Mouse (Mus musculus) gastrocnemius, adult 2 months (tissue): Measurements from ENCODE around the gene Ankrd6. TPM values are rescaled to one million over a fixed set of nuclear protein-coding genes. Genes with fewer than 3 reads are reported as not detected.

Source experiments
- DNase-seq: peaks from one replicate; pipeline ENCODE4 v3.0.0; 2022
- H3K27ac ChIP-seq: fragments of 200-600 bp; 2 replicates; pipeline ENCODE4 v1.8.1; 2022; ENCODE audit warnings: mild to moderate bottlenecking
- H3K4me3 ChIP-seq: fragments of 200-600 bp; 2 replicates; pipeline ENCODE4 v1.8.1; 2022; ENCODE audit warnings: mild to moderate bottlenecking, moderate library complexity
- CTCF ChIP-seq: fragments of 200-600 bp; IDR thresholded peaks from 2 replicates; pipeline ENCODE4 v1.8.1; 2022; ENCODE audit warnings: antibody characterized with exemption, mild to moderate bottlenecking, moderate library complexity
- intact Hi-C: fragments of 180-260 bp; cut with DNase I; formaldehyde crosslinking; loops from one replicate; pipeline ENCODE4 v1.15.1; 2025
- total RNA-seq, 2 experiments: library from RNA; stranded (reverse); gene quantifications; 2 replicates each; pipeline ENCODE4 v1.2.3; 2021

Ankrd6 gene
- total RNA-seq, 2 experiments from 2014 or later: 2.5 to 6.2 TPM

DNA sequence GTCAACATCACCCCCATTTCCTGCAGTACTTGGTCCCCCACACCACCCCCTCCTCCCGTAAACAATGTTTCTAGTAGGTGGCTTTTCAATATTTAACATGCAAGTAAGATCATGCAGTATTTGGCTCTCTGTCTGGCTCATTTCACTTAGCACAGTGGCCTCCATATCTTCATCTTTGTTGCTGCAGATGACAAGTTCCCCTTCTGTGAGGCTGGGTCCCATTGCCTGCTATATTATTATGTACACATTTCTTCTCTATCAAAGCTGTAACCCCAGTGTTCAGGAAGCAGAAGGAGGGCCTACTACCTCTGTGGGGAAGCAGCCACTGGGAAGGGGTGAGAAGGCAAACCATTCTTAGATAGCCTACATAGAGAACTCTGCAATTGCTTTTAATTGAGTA lies 40.6 kb downstream of the Ankrd6 start:
- TF ChIP-seq CTCF: no peak
- Histone ChIP-seq H3K4me3 (no peak overlapping the region), H3K27ac (no peak overlapping the region)
- intact Hi-C loops: no loop called here
- no peak for DNase-seq

DNA sequence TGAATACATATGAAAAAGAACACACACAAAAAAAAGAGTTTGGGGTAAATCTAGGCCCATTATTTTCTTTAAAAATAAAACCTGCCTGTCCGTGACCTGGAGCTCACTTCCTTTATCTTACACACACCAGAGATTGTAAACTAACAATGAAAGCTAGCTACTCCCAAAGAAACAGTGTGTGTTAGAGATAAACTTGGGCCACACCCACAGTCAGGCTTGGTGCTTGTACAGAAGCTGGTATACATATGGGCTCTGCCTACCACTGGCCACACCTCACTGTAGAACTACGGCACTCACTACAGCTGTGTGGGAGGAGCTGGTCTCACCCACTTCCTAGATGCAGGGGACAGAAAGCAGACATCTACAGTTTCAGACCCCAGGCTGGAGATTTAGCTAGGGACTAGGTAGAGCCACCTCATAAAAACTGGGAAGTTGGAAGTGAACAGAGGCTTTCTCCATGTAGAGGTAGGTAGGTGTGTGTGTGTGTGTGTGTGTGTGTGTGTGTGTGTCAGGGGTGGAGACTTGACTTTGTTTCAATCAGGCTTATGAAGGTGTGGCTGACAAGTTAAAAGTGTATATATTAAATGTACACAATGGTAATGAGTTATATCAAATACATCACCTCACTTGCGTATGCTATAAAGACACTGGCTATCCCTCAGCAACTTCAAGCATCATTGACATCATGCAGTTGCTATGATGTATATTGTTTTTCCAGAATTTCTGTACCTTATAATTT lies 41.2 kb downstream of the Ankrd6 start:
- H3K4me3 ChIP-seq: no peak overlapping the region
- no peak for TF ChIP-seq CTCF
- H3K27ac ChIP-seq: no peak overlapping the region
- no peak for DNase-seq
- intact Hi-C loops: no loop called here

DNA sequence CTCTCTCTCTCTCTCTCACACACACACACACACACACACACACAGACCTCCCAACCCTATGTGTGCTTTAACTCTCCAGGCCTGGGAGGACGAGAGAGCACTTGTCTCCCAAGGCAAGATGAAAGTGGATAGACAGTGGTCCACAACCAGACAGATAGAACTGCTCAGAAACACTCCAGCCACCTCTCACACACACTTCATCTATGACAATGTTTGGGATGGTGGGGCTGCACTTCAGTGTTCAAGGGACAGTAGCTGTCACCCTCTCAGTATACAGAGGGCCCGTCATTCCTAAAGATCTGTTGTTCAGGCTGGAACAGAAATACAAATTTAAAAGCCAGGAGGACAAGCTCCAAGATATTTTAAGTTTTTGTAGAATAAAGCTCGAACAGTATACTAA lies 43.0 kb downstream of the Ankrd6 start:
- Histone ChIP-seq H3K27ac (no peak overlapping the region), H3K4me3 (no peak overlapping the region)
- no peak for TF ChIP-seq CTCF
- intact Hi-C loops: no loop called here
- DNase-seq: no peak

DNA sequence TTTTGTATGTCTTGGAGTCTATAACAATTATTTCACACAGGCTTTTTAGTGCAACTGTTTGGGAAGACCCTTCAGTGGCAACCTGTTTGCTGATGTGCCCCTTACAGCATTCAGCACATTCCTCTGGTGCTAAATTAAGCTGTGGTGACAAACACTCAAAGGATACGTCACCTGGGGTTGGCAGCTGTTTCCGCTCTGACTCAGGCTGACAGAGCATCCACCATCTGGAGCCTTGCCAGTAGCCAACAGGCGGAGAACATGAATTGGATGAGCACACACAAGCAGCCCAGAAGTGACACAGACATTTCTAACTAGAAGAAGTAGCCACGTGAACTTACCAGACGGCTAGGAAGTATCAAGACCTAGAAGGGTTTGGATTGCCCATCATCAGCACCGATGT lies 44.0 kb downstream of the Ankrd6 start:
- no peak overlapping the region for H3K27ac ChIP-seq
- no peak overlapping the region for H3K4me3 ChIP-seq
- DNase-seq: peak; percentile 76
- intact Hi-C loops: no loop called here
- TF ChIP-seq CTCF: no peak

DNA sequence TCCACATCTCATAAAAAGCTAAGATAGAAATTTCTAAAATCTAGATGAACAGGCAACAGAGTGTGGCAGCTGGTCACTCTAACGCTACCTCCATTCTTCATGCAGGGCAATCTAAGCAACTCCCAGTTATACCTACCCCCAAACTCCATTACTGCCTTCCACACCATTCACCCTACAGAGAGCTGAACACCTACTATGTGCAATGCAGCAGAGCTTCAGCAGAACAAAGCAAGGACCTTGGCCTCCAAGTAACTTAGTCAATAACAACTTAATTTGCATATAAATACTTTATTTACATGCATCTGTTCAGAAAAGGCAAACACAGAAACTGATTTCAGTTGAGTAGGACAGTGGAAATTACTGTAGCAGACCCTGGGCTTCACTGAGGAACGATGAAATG lies 44.7 kb downstream of the Ankrd6 start:
- TF ChIP-seq CTCF: no peak
- Histone ChIP-seq H3K27ac (no peak overlapping the region), H3K4me3 (no peak overlapping the region)
- no peak for DNase-seq
- intact Hi-C loops: no loop called here

DNA sequence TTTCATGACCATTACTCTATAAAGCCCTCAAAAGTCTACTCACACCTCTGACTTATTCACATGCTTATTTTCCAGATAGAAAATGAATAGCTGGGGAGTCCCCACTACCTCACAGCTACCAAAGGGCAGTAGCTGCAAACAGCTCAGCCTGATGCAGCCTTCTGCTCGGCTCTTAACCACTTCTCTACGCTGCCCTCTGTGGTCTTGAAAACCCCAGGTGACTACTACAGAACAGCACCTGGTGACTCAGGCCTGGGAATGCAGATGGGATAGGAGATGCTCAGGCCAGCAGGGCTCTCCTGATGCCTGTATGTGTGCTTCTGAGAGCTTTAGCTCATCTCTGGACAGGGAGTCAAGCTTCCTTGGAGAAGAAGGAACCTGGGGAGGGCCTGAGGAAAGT lies 45.3 kb downstream of the Ankrd6 start:
- intact Hi-C loops: no loop called here
- Histone ChIP-seq H3K27ac (no peak overlapping the region), H3K4me3 (no peak overlapping the region)
- DNase-seq: no peak
- no peak for TF ChIP-seq CTCF

DNA sequence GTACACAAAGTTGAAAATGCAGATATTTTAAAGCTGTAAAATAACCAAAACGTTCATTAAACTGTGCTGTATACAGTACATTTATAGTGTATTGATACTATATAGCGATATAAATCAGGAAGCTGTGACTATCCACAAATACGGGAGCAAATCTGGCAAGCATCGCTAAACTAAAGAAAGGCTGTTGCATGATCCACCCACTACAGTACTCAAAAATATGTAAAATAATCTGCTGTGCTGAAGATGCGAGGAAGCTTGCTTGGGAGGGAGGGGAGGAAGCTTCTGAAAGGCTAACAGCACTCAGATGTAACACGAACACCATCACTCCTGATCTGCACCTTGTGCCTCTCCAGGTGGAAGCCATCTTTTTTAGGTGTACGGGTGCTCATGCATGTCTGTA lies 46.8 kb downstream of the Ankrd6 start:
- no peak for DNase-seq
- no peak for TF ChIP-seq CTCF
- intact Hi-C loops: no loop called here

DNA sequence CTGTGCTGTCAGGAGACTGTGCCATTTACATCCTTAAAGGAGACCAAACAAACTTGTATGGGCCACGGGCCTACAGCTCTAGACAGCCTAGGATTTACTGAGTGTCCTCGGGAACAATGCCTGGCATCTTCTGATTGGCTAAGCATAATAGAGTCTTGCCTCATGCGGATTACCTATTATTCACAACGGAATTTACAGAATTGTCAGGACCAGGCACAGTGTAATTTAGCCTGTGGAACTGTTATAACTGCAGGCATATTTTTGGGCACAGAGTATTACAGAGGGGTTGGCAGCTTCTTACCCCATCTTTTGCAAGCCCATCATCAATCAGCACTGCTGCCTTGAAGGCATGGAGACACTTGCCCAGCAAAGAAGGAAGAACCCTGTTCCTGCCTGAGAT lies 51.6 kb downstream of the Ankrd6 start:
- Histone ChIP-seq H3K27ac (no peak overlapping the region), H3K4me3 (no peak overlapping the region)
- intact Hi-C loops: no loop called here
- TF ChIP-seq CTCF: no peak
- no peak for DNase-seq

More for the DNA sequence above, 46.8 kb downstream of the Ankrd6 start:
- Histone ChIP-seq H3K27ac (no peak overlapping the region), H3K4me3 (no peak overlapping the region)

DNA sequence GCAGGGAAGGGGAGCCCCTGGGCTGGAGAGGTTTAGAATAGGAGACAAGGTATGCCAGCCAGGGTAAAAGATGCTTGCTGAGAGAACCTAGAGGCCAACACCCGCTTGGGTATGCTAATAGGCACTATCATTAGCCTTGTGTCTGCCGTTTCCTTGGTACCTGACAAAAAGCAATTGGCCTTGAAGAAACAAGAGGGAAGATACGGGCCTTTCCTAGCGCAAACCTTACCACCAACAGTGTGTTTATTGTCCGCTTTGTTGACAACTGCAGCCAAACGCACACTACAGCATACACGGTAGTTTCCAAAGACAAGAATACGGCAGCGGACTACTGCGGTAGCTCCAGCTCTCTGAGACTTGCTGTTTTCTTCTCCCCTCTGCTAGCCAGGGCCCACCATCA lies 59.3 kb downstream of the Ankrd6 start:
- DNase-seq: no peak
- Histone ChIP-seq H3K27ac (no peak overlapping the region), H3K4me3 (no peak overlapping the region)
- TF ChIP-seq CTCF: no peak
- intact Hi-C loops: no loop called here

DNA sequence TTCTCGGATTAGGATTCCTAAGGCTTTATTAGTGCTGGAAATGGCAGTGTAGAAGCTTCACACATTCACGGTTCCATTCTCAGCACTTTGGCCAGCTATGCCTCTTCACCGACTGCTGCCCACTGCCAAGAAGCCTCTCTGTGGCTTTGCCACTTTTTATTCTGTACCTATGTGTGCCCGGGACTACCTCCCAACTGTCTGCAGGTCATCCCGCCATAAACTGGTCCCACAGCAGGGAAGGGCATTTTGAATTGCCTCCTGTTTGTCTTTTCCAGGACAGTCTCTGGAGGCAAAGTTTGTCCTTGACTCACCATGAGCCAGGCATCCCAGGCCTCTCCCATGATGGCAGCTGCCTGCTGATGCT lies 59.9 kb downstream of the Ankrd6 start:
- DNase-seq: no peak
- 0 out of 2 replicates have a peak overlapping the region, but pooled peaks have one; percentile 1 for H3K27ac ChIP-seq
- no peak for TF ChIP-seq CTCF
- intact Hi-C loops: no loop called here
- H3K4me3 ChIP-seq: no peak overlapping the region

DNA sequence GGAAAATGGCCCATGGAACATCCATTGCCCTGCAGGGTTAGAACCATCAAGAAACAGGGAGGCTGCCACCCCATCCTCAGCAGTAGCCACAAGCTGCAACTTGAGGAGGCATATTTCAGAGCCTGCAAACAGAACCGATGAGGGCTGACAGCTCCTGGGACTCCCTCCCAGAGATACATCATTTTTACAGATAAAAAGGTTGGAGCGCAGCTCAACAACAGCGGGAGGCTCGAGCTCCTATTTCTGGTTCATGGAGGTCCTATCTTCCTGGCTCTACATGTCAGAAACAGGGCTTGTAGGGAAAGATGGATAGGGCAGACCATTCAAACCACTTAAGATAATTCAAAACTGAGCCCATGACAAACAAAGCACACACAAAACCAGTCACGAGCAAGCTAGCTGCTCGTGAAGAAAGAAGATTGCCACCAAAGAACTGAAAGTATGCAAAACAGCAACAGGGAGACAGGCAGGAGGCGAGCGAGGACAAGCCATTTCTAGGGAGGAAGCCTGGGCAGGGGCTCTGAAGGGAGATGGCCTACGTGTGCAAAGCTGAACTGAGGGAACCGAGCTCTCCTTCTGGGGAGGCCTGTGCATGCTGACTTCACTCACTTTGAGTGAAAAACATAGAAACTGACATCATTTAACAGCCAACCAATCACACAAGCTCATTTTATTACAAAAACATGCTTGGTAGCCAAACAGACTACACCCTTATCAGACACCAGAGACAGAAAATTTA lies 60.5 kb downstream of the Ankrd6 start:
- no peak for DNase-seq
- no peak for TF ChIP-seq CTCF
- intact Hi-C loops: no loop called here
- Histone ChIP-seq H3K27ac (peak overlapping the region; percentile 56), H3K4me3 (peak overlapping the region; percentile 59; the same call in 1 of the 2 replicates)

DNA sequence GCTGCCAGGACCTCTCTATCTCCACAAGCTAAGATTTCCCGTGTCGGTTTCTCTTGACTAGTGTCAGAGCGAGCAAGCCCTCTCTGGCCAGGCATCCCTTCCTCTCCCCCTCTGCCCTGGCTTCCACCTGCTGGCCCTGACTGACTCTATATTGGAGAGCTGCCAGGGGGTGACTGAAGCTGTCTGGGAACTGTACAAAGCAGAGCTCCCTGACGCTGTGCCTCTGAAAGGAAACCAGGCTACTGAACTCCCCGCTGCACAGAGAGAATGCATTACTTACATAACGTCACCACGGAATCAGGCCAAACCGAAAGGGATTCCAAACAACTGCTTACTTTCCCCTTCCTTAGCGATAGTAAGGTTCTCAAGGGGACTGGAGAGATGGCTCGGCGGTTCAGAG lies 61.4 kb downstream of the Ankrd6 start:
- intact Hi-C loops: no loop called here
- peak; percentile 70 for DNase-seq
- H3K4me3 ChIP-seq: peak overlapping the region; percentile 59
- no peak for TF ChIP-seq CTCF
- H3K27ac ChIP-seq: peak overlapping the region; percentile 56; the same call in 1 of the 2 replicates

DNA sequence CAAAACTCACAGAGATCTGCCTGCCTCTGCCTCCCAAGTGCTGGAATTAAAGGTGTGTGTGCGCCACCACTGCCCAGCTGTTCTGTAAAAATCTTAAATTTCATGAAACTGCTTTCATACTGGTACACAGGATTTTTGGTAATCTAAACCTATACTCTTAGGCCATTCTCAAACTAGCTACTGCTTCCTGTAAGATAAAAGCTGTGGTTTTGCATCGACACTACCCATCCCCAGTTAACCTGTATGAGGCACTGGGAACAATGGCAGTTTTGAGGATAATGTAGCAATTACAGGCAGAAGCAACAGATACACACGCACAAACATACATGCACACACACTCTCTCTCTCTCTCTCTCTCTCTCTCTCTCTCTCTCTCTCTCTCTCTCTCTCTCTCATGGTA lies 64.2 kb downstream of the Ankrd6 start:
- intact Hi-C loops: no loop called here
- Histone ChIP-seq H3K4me3 (no peak overlapping the region), H3K27ac (no peak overlapping the region)
- no peak for TF ChIP-seq CTCF
- no peak for DNase-seq

DNA sequence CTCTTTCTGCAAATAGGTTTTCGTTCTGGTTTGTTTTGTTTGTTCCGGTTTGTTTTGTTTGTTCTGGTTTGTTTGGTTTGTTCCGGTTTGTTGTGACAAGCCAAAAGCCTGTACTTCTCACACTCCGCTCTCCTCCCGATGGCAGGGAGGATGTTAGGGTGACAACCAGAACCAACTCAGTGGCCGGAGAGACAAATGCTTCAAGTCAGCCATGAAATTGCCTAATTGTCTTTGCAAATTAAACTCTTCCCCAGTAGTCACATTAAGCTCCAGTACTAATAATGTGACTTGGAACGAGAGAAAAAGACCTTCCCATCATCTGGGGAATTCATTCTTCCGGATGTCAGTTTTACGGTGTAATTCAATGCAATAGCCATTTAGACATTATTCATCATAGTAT lies 66.0 kb downstream of the Ankrd6 start:
- Histone ChIP-seq H3K4me3 (no peak overlapping the region), H3K27ac (no peak overlapping the region)
- intact Hi-C loops: no loop called here
- DNase-seq: no peak
- no peak for TF ChIP-seq CTCF
